Comparison of ENCODE assay signal across 11 mouse cellular contexts in the genomic region with DNA sequence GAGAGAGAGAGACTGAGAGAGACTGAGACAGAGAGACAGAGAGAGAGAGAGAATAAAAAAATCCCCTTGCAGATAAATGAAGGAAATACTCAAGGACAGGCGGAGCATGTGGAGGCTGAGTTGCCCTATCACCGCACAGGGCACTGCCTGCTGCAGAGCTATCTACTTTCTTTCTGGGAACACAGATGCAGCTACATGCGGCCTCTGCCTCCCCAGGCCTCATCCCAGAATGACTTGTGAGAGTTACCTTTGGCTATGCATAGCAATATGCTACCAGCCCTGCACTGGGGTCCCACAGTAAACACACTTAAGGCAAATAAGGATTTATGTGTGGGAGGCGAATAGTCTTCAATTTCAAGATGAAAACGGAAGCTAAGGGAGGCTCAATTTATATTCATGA.
DNase-seq lines count a peak whose midpoint lies in the region; ATAC-seq and TF ChIP-seq lines count a peak whose summit lies in the region.
"Had no signal": no experiment of that assay in that cellular context is flagged by ENCODE, and none has a peak within 500 bp of the region (broad histone marks: within the 10 kb centered on the region; RNA-seq: fewer than 3 reads in every experiment).

No protein-coding gene starts in this region.

- no peaks in the 10 kb centered on the region for H3K27me3 ChIP-seq in hindbrain, embryonic 14.5 days (ENCODE audit: control insufficient read depth, insufficient read depth, low read length)
- H3K27me3 ChIP-seq: embryonic facial prominence, embryonic 13.5 days had no signal

- 46% methylated on average over 5 of the region's 5 CpGs for WGBS in hindbrain, embryonic 14.5 days

- 0 out of 2 replicates have a peak overlapping the region, but pooled peaks have one; percentile 2 for H3K9ac ChIP-seq in hindbrain, embryonic 14.5 days
- H3K9ac ChIP-seq: embryonic facial prominence, embryonic 13.5 days had no signal

- intact Hi-C loops in gastrocnemius, adult 2 months (cut with DNase I): no loop called here

- no peak overlapping the region for H3K4me2 ChIP-seq in hindbrain, embryonic 14.5 days (replicated peaks)
- H3K4me2 ChIP-seq: embryonic facial prominence, embryonic 13.5 days had no signal

- no peaks in the 10 kb centered on the region for H3K9me3 ChIP-seq in hindbrain, embryonic 14.5 days (ENCODE audit: control insufficient read depth, low read length)
- H3K9me3 ChIP-seq: embryonic facial prominence, embryonic 13.5 days had no signal

- TF ChIP-seq CTCF in gastrocnemius, adult 2 months (IDR thresholded peaks at IDR 0.05): no peak

- peak; percentile 32 for DNase-seq in gastrocnemius, adult 2 months
- DNase-seq in gastrocnemius, postnatal 10 days: no peak
- DNase-seq in ovary, postnatal 36 days (ENCODE audit: low spot score): peak; percentile 5
- no peak for DNase-seq in ovary, adult 18-20 months (ENCODE audit: low spot score)
- DNase-seq in hindbrain, embryonic 14.5 days (ENCODE audit: low spot score): no peak
- DNase-seq in spleen, postnatal 36 days (ENCODE audit: low spot score in 2 of 2): no peak
- DNase-seq in retina, embryonic 14.5 days (ENCODE audit: low spot score): no peak
- no peak for DNase-seq in layer of hippocampus, adult 11-12 months (ENCODE audit: low spot score)
- DNase-seq: kidney, adult 11 months had no signal

- peaks cover 20% of the 10 kb centered on the region for H3K4me1 ChIP-seq in hindbrain, embryonic 14.5 days (replicated peaks; ENCODE audit: control insufficient read depth, insufficient read depth, low read length)

- no peak overlapping the region for H3K4me3 ChIP-seq in gastrocnemius, adult 2 months
- no peak overlapping the region for H3K4me3 ChIP-seq in hindbrain, embryonic 14.5 days (replicated peaks; ENCODE audit: low read length)
- H3K4me3 ChIP-seq: embryonic facial prominence, embryonic 13.5 days had no signal

- no peaks in the 10 kb centered on the region; the same call in 1 of the 2 replicates for H3K36me3 ChIP-seq in hindbrain, embryonic 14.5 days (replicated peaks; ENCODE audit: control insufficient read depth, insufficient read depth)
- H3K36me3 ChIP-seq: embryonic facial prominence, embryonic 13.5 days had no signal

- no peak for ATAC-seq in hindbrain, embryonic 14.5 days (ENCODE audit: low FRiP score)
- ATAC-seq: CD4-positive, CD25-positive, alpha-beta regulatory T cell, adult 4 months had no signal

- peak overlapping the region; percentile 74 for H3K27ac ChIP-seq in gastrocnemius, adult 2 months
- H3K27ac ChIP-seq in hindbrain, embryonic 14.5 days: peak overlapping the region; percentile 76
- H3K27ac ChIP-seq: embryonic facial prominence, embryonic 13.5 days had no signal

Comparison
In these comparisons a context has a peak if more than half of its experiments do, and no peak if none do; other contexts are left out.
1. DNase-seq: peak in gastrocnemius, adult 2 months (single experiment) and ovary, postnatal 36 days (single experiment); none in gastrocnemius, postnatal 10 days (single experiment), ovary, adult 18-20 months (single experiment), hindbrain, embryonic 14.5 days (single experiment), spleen, postnatal 36 days (0 of 2), retina, embryonic 14.5 days (single experiment) and layer of hippocampus, adult 11-12 months (single experiment).